Mouse (Mus musculus): Measurements from ENCODE around the gene Ngfr. TPM values are rescaled to one million over a fixed set of nuclear protein-coding genes. Genes with fewer than 3 reads are reported as not detected.
A peak's percentile ranks its signal among the peaks of the same experiment; 100 is the strongest.

The Ngfr gene
- total RNA-seq, 2 experiments from 2014 or later: 3.7 to 4.3 TPM

DNA sequence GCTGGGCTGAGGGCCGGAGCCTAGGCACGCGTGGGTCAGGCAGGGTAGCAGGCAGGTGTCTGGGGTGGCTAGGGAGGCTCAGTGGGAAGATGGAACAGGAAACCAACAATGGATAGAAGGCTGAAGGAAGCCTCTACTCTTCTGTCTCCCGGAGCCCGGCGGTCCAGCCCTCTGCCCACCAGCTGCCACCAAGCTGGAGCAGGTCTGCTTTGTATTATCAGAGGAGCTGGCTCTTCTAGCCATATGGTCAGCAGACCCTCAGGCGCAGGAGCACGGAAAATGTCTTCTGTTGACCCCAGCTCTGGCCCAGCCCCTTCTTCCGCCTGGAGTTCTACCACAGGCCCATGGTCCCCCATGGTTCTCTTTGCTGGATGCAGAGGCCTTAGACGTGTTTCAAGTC lies 22.2 kb downstream of the Ngfr start:
- DNase-seq: no peak

DNA sequence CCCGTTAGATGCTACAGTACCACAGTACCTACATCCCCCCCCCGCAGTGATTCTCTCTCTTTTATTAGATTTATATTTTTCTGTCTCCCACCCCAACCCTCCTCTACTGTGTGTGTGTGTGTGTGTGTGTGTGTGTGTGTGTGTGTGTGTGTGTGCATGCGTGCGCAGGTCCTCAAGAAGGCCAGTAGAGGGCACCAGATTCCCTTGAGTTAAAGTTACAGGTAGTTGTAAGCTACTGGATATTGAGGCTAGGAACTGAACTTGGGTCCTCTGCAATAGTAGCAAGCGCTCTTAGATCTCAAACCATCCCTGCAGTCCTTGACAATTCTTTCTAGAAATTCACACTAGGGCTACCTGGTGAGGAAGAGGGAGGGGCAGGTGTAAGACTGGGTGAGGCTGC lies 23.7 kb downstream of the Ngfr start:
- no peak for DNase-seq

DNA sequence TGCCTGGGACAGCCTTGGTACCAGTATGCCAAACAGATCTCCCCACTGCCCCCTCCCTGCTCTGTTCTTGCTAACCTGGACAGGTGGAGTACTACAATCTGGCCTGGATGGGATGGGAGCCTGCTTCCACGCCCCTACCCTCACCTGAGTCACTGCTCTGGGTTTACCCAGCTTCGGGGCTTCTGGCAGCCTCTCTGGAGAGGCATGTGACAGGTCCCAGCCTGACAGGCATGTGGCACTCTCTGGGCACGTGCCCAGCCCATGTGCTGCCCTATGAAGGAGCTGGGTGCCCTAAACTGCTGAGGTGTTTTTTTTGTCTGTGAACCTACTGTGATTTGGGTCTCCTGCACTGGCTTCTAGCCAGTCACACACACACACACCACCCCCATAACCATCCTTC lies 26.8 kb downstream of the Ngfr start:
- DNase-seq: no peak

DNA sequence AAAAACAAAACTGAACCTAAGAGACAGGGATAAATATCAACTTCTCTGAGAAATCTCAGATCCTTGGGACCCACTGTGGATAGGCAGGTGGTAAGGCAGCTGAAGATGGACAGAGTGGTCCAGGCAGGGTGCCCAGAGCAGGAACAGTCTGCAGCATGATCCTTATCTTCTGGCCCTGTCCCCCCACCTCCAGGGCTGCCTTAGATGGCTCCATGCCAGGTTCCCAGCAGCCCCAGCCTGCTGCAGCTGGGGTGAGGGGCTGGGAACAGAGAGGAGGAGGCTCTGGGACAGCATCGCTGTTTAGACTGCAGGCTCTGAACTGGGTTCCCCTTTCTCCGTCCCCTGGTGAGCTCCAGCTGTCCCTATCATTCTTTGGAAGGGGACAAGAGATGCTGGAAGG lies 27.8 kb downstream of the Ngfr start:
- no peak for DNase-seq

DNA sequence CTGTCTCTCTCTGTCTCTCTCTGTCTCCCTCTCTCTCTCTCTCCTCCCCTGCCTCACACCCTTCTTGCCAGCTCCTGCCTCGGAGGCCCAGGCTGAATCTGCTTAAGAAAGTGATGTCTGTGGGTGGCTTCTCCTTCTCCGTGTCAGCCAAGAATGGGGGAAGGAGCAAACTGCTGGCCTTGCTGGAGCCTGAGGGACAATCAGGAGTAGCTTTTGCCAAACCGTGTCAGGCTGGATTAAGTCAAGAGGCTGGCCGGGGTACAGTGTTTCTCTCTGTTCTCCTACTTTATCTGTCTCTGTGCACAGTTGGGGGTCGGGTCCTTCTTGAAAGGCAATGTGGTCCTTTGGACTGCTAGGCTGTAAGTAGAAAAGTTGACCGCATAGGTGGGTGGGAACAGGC lies 29.8 kb downstream of the Ngfr start:
- peak; percentile 46 for DNase-seq

DNA sequence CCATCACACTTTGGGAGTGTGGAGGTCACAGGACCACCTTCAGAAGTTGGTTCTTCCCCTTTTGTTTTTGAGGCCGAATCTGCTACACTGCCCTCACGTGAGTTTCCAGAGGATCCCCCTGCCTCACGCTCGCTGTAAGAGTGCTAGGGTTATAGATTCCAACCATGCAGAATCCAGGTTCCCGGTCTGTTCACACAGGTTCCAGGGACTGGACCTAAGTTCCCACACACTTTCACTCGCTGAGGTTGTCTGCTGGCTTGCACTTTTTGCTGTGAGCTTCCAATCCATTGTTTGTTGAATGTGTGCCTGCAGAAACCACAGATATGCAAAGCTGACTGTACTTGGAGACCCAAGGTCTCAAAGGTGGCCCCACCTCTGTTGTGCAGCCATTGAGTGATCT lies 30.5 kb downstream of the Ngfr start:
- no peak for DNase-seq

DNA sequence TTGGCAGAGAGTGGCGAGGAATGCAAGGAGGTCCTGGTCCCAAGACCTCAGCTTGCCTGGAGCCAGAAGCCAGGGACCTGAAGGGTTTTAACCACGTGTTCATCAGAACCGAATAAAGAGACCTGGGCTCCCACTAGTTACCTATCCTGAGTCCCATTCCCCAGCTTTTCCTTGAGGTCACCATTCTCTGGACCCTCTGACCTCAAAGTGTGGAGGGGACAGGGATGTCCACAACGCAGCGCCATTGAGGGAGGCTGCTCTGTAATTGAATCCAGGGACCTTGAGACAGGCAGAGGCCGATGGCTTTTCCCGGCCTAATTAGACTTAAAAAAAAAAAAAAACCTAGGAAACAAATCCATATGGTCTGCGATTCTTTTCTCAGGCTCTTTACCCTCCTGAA lies 32.3 kb downstream of the Ngfr start:
- DNase-seq: no peak

DNA sequence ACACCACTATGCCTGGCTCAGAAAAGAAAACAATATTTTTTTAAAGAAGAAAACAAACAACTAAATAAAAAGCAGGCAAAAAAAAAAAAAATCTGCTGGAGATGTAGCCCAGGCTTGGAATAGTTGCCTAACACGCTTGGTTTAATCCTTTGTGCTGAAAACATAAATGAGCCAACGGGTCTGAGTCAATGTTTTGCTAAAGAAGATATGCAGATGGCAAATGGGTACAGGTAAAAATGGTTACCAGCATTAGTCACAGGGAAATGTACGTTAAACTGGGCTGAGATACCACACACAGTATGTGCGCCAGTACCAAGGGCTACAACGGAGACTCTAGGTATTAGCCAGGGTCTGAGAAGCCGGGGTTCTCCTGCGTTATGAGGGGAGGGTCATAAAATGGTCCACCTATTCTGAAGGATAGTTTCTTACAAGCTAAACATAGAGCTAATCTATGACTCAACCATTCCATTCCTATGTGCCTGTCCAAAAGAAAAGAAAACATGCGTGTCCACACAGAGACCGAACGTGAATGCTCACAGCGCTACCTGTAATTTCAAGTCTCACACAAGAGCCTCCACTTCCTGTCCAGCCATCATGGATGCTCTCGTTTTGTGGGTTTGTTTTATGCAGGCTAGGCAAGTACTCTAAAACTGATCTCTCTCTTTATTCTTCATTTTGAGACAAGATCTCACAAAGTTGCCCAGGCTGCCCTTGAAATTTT lies 37.1 kb downstream of the Ngfr start:
- no peak for DNase-seq

DNA sequence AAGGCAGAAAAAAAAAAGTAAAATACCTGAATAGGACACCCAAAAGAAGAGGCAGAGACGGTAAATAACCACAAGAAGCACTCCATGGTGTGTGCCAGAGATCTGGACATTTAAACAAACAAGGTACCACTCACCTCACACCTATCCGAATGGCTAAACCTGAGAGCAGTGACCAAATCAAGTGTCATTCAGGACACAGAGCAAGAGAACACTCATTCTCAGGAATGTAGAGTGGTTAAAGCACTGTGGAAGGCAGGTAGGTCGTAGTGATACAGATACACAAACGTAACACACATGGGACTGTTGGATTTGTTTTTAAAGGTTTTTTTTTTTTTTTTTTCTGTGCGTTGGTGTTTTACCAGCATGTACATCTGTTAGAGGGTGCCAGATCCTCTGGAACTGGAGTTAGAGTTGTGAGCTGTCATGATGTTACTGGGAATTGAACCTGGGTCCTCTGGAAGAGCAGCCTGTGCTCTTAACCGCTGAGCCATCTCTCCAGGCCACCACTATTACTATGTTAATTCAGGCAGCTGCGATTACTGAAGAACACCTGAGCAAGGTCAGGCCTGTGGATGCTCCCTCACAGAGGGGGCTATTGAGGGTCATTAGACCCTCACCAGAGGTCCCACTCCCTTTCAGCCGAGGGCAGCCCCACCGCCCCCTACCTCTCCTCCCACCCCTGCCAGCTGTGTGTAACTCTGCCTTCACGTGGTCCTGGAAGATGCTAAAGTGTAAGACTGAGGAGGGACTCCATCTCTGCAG lies 41.3 kb downstream of the Ngfr start:
- no peak for DNase-seq

DNA sequence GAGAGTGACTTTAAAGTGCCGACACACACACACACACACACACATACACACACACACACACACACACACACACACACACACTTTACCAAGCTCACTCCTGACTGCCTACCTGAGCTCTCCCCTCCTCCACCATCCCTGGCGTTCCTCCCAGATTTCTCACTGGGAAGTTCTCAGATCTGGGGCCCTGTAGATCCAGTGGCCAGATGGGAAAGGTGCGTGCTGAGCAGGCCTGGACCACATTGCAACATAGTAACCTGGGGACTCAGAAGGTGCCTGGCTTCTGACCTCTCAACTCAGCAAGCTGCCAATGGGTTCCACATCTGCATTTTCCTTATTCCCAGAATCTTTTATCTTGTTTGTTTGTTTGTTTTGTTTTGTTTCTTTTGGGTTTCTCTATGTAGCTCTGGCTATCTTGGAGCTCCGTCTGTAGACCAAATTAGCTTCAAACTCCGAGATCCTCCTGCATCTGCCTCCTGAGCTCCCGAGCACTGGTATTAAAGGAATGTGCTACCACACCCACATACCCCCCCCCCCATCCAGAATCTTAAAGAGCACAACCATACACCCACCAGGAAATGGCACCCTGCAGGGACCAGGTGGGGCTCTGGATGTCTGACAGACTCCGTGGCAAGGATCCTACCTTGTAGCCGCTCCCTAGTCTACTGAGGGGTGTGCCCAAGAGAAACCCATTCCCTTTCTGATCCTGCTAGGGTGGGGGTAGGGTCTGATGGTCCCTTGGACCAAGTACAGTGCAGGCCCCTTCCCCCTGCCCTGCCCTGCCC lies 42.8 kb downstream of the Ngfr start:
- DNase-seq: no peak

DNA sequence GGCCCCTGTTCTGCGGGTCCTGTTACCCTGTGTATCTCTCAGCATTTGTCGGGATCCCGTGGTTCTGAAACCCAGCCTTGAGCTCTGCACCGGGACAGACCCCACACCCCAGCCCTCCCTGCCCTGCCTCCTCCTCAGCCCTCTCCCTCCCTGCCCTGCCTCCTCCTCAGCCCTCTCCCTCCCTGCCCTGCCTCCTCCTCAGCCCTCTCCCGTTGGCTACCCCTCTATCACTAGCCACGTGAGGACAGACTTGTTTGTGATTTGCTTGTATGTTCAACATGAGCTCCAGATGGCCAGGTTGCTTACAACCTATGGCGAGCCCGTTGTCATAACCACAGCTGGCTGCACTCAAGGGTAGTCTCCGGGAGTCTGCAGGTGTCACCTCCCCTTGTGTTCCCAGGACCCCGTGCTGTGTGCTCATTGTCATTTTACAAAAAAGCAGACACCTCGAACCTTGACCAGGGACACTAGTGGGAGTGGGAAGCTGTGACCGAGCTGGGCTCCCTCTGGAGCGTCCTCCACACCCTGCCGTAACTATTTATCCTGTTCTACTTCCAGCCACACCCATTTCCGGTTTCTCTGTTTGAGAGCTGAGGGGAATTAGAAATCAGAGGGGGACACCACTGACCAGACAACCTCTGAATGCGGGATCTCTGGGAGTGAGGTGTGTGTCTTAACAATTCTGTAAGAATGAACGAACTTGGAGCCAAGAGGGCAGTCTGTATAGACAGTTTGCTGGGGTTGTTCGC lies 46.7 kb downstream of the Ngfr start:
- DNase-seq: no peak

DNA sequence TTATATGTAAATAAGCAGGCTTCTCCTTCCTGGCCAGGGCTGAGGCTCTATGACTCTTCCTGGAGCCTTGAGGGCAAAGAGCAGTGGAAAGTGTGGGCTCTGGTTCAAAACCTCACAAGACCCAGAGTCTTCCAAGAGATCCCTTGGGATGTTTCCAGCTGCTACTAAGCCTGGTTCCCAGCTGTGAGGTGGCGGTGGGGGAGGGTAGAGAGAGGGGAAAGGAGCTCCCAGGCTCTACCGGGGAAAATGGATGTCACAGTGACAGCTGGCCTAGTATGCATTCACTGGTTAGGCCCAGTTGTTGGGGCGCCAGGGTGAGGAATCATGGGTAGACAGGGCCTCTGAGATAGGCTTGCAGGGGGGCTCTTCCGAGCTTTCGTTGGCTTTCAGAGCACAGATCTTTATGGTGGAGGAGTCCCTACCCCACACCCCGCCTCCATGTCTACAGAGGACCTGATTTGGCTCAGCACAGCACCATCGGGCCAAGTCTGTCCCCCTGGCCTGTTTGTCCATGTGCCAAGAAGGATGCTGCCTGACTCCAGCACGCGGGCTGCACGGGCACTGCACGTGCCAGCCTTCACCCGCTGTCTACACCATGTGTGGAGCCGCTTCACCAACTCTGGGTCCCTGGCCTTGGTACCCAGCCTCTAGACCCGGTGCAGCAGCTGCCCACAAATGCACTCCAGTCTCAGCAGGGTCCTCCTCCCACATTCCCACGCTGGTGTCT lies 49.0 kb downstream of the Ngfr start:
- DNase-seq: peak; percentile 56

DNA sequence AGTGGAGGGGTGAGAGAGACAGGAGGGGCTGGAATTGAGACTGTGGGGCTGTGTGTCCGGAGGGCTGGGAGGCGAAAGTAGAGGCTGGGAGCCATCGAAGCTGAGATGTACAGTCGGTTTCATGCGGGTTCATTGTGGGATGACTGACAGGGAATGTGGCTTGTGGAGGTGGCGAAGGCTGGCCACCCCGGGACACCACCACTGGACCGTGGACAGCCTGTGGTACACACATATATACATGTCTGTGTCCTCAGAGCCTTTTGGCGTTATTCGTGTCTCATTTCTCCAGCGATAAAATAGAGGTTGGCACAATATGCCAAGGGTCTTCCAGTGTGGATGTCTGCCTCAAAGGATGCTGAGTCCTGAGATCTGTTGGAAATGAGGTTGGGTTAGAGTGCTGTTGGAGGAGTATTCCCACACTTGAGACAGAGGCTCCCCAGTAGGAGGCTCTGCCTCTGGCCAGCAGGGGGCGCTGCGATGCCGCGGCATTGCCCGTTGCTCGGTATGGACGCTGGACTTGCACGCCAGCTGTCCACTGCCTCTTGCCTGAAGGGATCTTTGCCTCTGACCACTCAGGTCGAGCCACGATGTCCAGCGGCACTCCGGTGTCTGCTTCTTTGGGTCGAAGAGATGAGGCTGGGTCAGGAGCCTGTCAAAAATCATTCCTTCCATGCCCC lies 53.9 kb downstream of the Ngfr start:
- peak; percentile 97 for DNase-seq

DNA sequence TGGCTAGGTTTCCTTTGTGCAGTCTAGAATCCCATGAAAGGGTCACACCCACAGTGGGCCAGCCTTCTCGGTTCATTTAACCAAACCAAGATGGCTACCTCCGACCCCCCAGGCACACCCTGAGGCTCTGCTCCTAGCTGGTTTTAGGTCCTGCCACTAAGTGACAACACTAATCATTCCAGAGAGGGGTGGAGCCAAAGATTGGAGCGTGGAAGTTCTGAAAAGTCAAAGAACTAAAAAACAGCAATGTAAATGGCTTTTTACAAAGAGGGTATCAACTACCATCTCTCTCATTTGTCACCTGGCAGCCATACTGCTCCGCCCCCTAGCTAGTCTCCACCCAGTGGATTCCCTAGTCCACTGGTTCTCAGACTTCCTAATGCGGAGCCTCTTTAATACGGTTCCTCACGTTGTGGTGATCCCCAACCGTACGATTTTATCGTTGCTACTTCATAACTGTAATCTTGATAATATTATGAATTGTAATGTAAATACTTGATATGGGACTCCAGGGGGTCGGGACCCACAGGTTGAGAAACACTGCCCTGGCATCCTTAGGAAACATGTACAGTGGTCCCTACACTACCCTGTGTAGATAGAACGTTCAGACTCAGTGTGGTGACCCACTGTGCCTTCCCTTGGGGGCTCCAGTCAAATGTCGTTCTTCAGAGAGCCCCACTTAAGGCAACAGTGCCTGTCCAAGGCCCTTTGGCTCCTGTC lies 55.0 kb downstream of the Ngfr start:
- no peak for DNase-seq

DNA sequence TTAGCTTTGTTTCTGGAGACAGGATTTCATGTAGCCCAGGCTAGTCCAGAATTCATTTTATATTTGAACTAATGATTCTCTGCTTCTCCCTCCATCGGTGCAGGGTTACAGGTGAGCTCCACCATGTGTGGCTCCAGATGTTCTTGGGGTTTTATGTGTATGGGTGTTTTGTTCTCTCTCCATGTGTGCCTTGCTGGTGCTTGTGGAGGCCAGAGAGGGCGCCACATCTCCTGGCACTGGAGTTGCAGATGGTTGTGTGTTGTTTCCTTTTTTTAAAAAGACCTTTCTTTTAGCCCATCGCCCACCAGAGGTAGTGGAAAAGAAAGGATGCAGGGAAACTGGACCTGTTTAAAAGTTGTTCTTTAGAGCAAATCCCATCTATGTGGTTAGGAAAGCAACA lies 59.3 kb downstream of the Ngfr start:
- DNase-seq: no peak

DNA sequence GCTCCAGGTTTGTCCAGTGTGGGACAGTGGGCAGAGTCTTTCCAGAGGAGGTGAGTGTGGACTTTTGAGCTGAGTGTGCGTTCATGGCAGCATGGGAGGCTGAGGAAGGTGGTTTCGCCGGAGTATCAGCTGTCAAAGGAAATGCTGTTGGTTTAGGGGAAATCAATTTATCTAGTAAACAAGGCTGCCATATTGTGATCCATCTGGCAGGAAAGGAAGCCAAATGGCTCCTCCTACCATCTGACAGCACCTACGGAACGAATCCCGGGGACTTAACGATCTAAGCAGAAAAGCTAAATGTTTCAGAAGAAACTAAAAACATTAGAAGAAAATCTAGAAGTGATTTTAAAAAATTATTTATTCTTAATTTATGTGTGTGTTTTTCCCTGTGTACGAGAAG lies 60.2 kb downstream of the Ngfr start:
- DNase-seq: no peak

DNA sequence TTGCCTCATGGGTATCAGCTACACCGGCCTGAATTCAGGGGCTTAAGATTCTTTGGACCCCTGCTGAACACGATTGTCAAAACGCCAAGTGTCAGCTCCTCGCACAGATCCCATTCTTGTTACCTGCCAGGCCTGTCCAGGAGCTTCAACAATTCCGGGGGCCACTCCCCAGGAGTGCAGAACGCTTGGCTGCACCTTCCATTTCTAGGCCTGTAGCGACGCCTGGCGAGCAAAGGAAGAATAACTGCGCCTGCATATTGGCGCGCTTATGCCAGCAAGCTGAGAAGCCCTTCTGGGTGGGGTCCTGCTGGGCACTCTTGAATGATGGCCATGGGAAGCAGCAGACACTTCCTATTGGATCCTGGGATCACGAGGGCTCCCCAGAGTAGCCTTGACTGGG lies 66.0 kb downstream of the Ngfr start:
- peak; percentile 83 for DNase-seq

DNA sequence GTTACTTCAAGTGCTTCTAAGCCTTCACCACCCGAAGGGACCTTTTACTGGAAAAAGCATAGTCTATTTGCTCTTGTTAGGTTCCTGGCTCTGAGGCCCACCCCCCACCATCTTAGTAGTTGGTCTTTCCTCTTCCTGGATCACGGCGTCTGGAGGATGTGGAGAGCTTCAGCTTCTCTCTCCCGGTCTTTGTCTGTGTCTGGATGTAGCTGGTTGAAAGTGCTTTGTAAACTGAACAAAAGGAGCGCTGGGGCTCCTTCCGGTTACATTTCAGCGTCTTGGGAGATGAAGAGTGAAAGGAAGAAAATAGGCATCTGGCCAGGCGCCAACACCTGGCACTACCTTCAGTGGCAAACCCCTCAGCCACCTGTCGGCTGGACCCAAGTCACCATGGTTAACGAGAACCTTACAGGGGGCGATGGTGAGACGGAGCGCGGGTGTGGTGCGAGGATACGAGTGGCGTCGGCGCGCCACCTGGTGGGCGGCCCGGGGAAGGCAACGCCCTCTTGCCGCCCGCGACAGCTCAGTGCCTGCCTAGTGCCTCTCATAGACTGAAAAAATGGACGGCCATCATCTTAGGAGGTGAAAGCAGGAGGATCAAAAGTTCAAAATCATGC lies 67.0 kb downstream of the Ngfr start:
- DNase-seq: peak; percentile 93

DNA sequence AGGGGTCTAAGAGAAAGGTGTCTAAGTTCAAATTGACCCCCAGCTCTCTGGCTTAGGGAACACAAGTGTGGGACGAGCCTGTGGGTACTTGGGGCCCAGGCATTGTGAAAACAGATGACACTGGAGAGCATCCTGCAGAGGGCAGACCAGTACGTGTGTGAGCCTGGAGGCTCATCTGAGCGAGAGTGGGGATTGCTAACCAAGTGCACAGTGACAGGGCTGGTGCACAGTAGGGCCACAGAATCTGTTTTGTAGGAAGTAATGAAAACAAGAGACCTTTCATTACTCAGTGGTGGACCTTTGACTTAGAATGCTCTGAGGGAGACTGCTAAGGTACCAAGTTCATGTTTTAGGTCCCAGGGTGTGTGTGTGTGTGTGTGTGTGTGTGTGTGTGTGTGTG lies 67.5 kb downstream of the Ngfr start:
- DNase-seq: no peak

DNA sequence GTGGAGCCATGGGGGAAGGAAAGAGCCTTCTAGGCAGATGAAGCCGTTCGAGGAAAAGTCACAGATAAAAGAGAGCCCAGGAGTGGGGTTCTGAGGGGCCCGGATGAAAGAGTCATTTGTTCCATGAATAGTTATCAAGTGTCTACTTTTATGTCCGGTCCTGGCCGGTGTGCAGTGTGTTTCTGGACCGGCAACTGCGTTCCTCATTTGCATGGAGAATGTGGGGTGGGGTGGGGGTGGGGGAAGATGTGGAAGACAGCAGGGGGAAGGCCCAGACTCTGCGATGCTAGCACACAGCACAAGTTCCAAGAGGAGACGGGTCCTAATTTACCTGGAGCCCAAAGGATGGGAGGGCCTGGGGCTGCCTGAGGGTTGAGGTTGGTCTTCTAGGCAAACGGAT lies 68.2 kb downstream of the Ngfr start:
- no peak for DNase-seq

Measured in heart, postnatal 4 days (tissue).